Mouse (Mus musculus): ENCODE measurements around the gene Ccdc34.

GRCm38 (mm10) chr2:109996411-109996810, 21.2 kb upstream of the Ccdc34 start:
- TF ChIP-seq CTCF (IDR thresholded peaks at IDR 0.05; ENCODE audit: low read depth, low read length) (no peak), GATA1 (IDR thresholded peaks at IDR 0.05; ENCODE audit: borderline replicate concordance, low read length) (no peak), TAL1 (conservative IDR thresholded peaks at IDR 0.05; ENCODE audit: low read depth, low read length) (no peak), POLR2AphosphoS5 (IDR thresholded peaks at IDR 0.05; ENCODE audit: insufficient replicate concordance, low read depth, low read length) (no peak)

Measured in G1E (cell line).